Mouse (Mus musculus): ENCODE measurements around the gene AC124108.1. TPM values are rescaled to one million over a fixed set of nuclear protein-coding genes. Genes with fewer than 3 reads are reported as not detected.

The AC124108.1 gene
- polyA plus RNA-seq, 1 experiment from 2014 or later, result 3.6 TPM

- no peak for DNase-seq (ENCODE audit: low spot score)
- 78% methylated on average over 12 of the region's 13 CpGs for WGBS
- Histone ChIP-seq H3K36me3 (replicated peaks; ENCODE audit: control insufficient read depth, insufficient read depth) (no peaks in the 10 kb centered on the region), H3K4me1 (replicated peaks; ENCODE audit: control insufficient read depth, insufficient read depth, low read length) (peaks cover 16% of the 10 kb centered on the region), H3K9ac (no peak overlapping the region), H3K9me3 (ENCODE audit: control insufficient read depth, low read length) (no peaks in the 10 kb centered on the region), H3K27me3 (ENCODE audit: control insufficient read depth, insufficient read depth, low read length) (no peaks in the 10 kb centered on the region), H3K4me2 (replicated peaks) (no peak overlapping the region), H3K27ac (no peak overlapping the region), H3K4me3 (replicated peaks; ENCODE audit: low read length) (no peak overlapping the region)
- no peak for ATAC-seq (ENCODE audit: low FRiP score)
Observed at GRCm38 (mm10) chr1:132226297-132227080, 35.2 kb downstream of the AC124108.1 start.

GRCm38 (mm10) chr1:132229667-132230066 lies 38.4 kb downstream of the AC124108.1 start, which contains the start of gene Gm10188:
Gm10188 (minus strand) TSS chr1:132229767.
- no peaks in the 10 kb centered on the region for H3K27me3 ChIP-seq (ENCODE audit: control insufficient read depth, insufficient read depth, low read length)
- H3K36me3 ChIP-seq (replicated peaks; ENCODE audit: control insufficient read depth, insufficient read depth), result no peaks in the 10 kb centered on the region
- no peak within 1 kb of the TSS for H3K4me2 ChIP-seq (replicated peaks)
- H3K4me3 ChIP-seq (replicated peaks; ENCODE audit: low read length), result no peak within 1 kb of the TSS
- no peak for DNase-seq (ENCODE audit: low spot score)
- ATAC-seq (ENCODE audit: low FRiP score), result no peak
- no peak within 1 kb of the TSS for H3K27ac ChIP-seq
- H3K9me3 ChIP-seq (ENCODE audit: control insufficient read depth, low read length), result no peaks in the 10 kb centered on the region
- H3K4me1 ChIP-seq (replicated peaks; ENCODE audit: control insufficient read depth, insufficient read depth, low read length), result no peaks in the 10 kb centered on the region
- 82% methylated on average over 3 of the region's 3 CpGs for WGBS
- no peak within 1 kb of the TSS for H3K9ac ChIP-seq

DNA sequence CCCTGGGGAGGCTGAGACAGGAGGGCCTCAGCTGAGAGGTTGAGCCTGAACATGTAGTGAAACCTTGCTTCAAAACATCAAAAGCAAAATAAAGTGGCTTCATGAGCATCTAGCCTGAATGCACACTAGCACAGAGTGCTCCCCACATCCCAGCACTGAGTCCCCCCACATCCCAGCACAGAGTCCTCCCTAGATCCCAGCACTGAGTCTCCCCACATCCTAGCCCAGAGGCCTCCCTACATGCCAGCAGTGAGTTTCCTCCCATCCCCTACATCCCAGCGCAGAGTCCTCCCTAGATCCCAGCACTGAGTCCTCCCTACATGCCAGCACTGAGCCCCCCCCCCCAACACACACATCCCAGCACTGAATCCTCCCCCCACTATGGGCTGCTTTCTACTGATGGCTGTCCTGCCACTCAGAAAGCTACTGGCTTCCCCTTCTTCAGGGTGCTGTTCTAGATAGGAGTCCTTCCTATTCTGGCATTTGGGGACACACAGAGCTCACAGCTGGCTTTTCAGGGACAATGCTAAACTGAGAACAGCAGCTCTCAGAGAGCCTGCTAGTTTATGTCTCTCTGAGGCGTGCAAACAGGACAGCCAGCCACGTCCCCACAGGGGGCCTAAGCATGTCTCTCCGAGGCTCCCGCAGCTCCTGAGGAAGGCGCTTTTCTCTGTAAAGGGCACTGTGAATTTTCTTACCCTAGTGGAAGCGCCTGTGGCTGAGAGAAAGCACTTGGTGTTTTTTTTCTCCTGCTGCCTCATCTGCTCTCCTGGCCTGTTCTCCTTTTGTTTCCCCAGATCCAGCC lies 40.4 kb downstream of the AC124108.1 start:
- H3K4me1 ChIP-seq (replicated peaks; ENCODE audit: control insufficient read depth, insufficient read depth, low read length), result no peaks in the 10 kb centered on the region
- H3K9me3 ChIP-seq (ENCODE audit: control insufficient read depth, low read length), result no peaks in the 10 kb centered on the region
- H3K27ac ChIP-seq, result no peak overlapping the region
- no peaks in the 10 kb centered on the region for H3K27me3 ChIP-seq (ENCODE audit: control insufficient read depth, insufficient read depth, low read length)
- H3K4me3 ChIP-seq (replicated peaks; ENCODE audit: low read length), result no peak overlapping the region
- no peak overlapping the region for H3K4me2 ChIP-seq (replicated peaks)
- DNase-seq (ENCODE audit: low spot score) (no peak), ATAC-seq (ENCODE audit: low FRiP score) (no peak)
- H3K9ac ChIP-seq, result no peak overlapping the region
- no peaks in the 10 kb centered on the region for H3K36me3 ChIP-seq (replicated peaks; ENCODE audit: control insufficient read depth, insufficient read depth)
- 31% methylated on average over 7 of the region's 7 CpGs for WGBS

- H3K9ac ChIP-seq, result no peak overlapping the region
- H3K4me3 ChIP-seq (replicated peaks; ENCODE audit: low read length), result no peak overlapping the region
- ATAC-seq (ENCODE audit: low FRiP score) (no peak), DNase-seq (ENCODE audit: low spot score) (no peak)
- no peaks in the 10 kb centered on the region for H3K9me3 ChIP-seq (ENCODE audit: control insufficient read depth, low read length)
- no peaks in the 10 kb centered on the region for H3K36me3 ChIP-seq (replicated peaks; ENCODE audit: control insufficient read depth, insufficient read depth)
- H3K27me3 ChIP-seq (ENCODE audit: control insufficient read depth, insufficient read depth, low read length), result no peaks in the 10 kb centered on the region
- no peaks in the 10 kb centered on the region for H3K4me1 ChIP-seq (replicated peaks; ENCODE audit: control insufficient read depth, insufficient read depth, low read length)
- H3K4me2 ChIP-seq (replicated peaks), result no peak overlapping the region
- 23% methylated on average over 12 of the region's 12 CpGs for WGBS
- no peak overlapping the region for H3K27ac ChIP-seq
Observed at GRCm38 (mm10) chr1:132233566-132233965, 42.3 kb downstream of the AC124108.1 start.

DNA sequence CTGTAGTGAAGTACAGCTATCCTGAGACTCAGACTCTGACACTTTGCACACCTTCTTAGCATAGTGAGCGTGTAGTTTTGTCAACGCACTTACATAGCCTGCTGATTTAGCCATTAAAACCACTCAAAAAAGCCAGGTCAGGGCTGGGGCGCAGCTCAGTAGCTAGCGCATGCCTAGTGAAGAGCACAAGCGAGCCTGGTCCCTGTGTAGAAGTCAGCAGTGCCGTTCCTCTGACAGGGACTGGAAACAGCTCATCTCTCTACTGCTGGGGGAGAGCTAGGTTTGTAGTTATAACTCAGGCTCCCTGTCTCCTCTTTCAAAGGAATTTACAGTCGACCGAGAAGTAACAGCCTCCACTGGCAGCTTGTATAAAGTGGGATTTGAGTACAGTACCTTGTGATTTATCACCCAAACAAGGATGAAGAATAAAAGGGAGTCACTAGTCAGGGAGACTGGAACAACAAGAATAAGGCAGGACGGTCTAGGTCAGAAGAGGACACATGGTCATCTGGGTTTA lies 43.6 kb downstream of the AC124108.1 start:
- DNase-seq (ENCODE audit: low spot score) (no peak), ATAC-seq (ENCODE audit: low FRiP score) (no peak)
- Histone ChIP-seq H3K9me3 (ENCODE audit: control insufficient read depth, low read length) (no peaks in the 10 kb centered on the region), H3K36me3 (replicated peaks; ENCODE audit: control insufficient read depth, insufficient read depth) (no peaks in the 10 kb centered on the region), H3K4me3 (replicated peaks; ENCODE audit: low read length) (no peak overlapping the region), H3K4me1 (replicated peaks; ENCODE audit: control insufficient read depth, insufficient read depth, low read length) (no peaks in the 10 kb centered on the region), H3K4me2 (replicated peaks) (no peak overlapping the region), H3K27ac (no peak overlapping the region), H3K9ac (no peak overlapping the region), H3K27me3 (ENCODE audit: control insufficient read depth, insufficient read depth, low read length) (no peaks in the 10 kb centered on the region)
- 75% methylated on average over 9 of the region's 9 CpGs for WGBS

DNA sequence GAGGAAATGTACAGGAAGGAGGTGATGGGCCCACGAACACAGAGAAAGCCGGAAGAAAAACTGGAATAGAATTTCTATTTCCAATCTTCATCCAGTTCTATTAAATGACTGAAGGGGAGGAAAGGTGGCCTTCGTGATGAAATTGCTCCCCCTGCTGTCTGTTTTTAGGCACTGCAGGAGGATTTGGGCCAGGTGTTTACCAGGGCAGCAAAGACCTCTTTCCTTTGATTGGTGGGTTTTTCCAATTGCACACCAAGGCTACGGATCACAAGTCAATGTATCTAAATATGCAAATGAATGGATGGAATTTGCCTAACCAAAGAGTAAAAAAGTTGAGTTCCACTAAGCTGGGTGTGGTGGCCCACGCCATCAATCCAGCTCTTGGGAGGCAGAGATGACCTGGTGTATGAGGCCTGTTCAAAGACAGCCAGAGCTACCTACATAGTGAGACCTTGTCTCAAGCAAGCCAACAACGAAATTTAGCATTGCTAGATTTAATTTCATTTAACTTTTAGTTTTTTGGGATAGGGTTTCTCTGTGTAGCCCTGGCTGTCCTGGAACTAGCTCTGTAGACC lies 46.4 kb downstream of the AC124108.1 start:
- H3K9me3 ChIP-seq (ENCODE audit: control insufficient read depth, low read length), result no peaks in the 10 kb centered on the region
- ATAC-seq (ENCODE audit: low FRiP score) (no peak; the same call in 1 of the 2 replicates), DNase-seq (ENCODE audit: low spot score) (peak; percentile 85)
- no peak overlapping the region for H3K4me2 ChIP-seq (replicated peaks)
- WGBS, result 22% methylated on average over 6 of the region's 6 CpGs
- H3K27ac ChIP-seq, result no peak overlapping the region
- no peaks in the 10 kb centered on the region for H3K4me1 ChIP-seq (replicated peaks; ENCODE audit: control insufficient read depth, insufficient read depth, low read length)
- no peak overlapping the region for H3K4me3 ChIP-seq (replicated peaks; ENCODE audit: low read length)
- no peaks in the 10 kb centered on the region for H3K36me3 ChIP-seq (replicated peaks; ENCODE audit: control insufficient read depth, insufficient read depth)
- H3K27me3 ChIP-seq (ENCODE audit: control insufficient read depth, insufficient read depth, low read length), result no peaks in the 10 kb centered on the region
- no peak overlapping the region for H3K9ac ChIP-seq

GRCm38 (mm10) chr1:132245010-132245409 lies 53.8 kb downstream of the AC124108.1 start:
- no peaks in the 10 kb centered on the region for H3K27me3 ChIP-seq (ENCODE audit: control insufficient read depth, insufficient read depth, low read length)
- H3K36me3 ChIP-seq (replicated peaks; ENCODE audit: control insufficient read depth, insufficient read depth), result no peaks in the 10 kb centered on the region
- H3K27ac ChIP-seq, result no peak overlapping the region
- DNase-seq (ENCODE audit: low spot score) (no peak), ATAC-seq (ENCODE audit: low FRiP score) (no peak)
- no peaks in the 10 kb centered on the region for H3K9me3 ChIP-seq (ENCODE audit: control insufficient read depth, low read length)
- no peak overlapping the region for H3K9ac ChIP-seq
- no peaks in the 10 kb centered on the region for H3K4me1 ChIP-seq (replicated peaks; ENCODE audit: control insufficient read depth, insufficient read depth, low read length)
- no peak overlapping the region for H3K4me3 ChIP-seq (replicated peaks; ENCODE audit: low read length)
- no peak overlapping the region for H3K4me2 ChIP-seq (replicated peaks)
- 78% methylated on average over 5 of the region's 5 CpGs for WGBS

- Histone ChIP-seq H3K36me3 (replicated peaks; ENCODE audit: control insufficient read depth, insufficient read depth) (no peaks in the 10 kb centered on the region), H3K27me3 (ENCODE audit: control insufficient read depth, insufficient read depth, low read length) (no peaks in the 10 kb centered on the region), H3K27ac (no peak overlapping the region), H3K9ac (no peak overlapping the region), H3K9me3 (ENCODE audit: control insufficient read depth, low read length) (no peaks in the 10 kb centered on the region), H3K4me2 (replicated peaks) (no peak overlapping the region), H3K4me3 (replicated peaks; ENCODE audit: low read length) (no peak overlapping the region), H3K4me1 (replicated peaks; ENCODE audit: control insufficient read depth, insufficient read depth, low read length) (no peaks in the 10 kb centered on the region)
- ATAC-seq (ENCODE audit: low FRiP score), result no peak
- no peak for DNase-seq (ENCODE audit: low spot score)
- WGBS, result 70% methylated on average over 6 of the region's 6 CpGs
Observed at GRCm38 (mm10) chr1:132246137-132246536, 54.9 kb downstream of the AC124108.1 start.

- H3K4me3 ChIP-seq (replicated peaks; ENCODE audit: low read length), result no peak overlapping the region
- DNase-seq (ENCODE audit: low spot score) (no peak), ATAC-seq (ENCODE audit: low FRiP score) (no peak)
- no peak overlapping the region for H3K9ac ChIP-seq
- H3K4me2 ChIP-seq (replicated peaks), result no peak overlapping the region
- WGBS, result 91% methylated on average over 4 of the region's 4 CpGs
- H3K9me3 ChIP-seq (ENCODE audit: control insufficient read depth, low read length), result no peaks in the 10 kb centered on the region
- no peaks in the 10 kb centered on the region for H3K4me1 ChIP-seq (replicated peaks; ENCODE audit: control insufficient read depth, insufficient read depth, low read length)
- H3K27ac ChIP-seq, result no peak overlapping the region
- no peaks in the 10 kb centered on the region for H3K27me3 ChIP-seq (ENCODE audit: control insufficient read depth, insufficient read depth, low read length)
- no peaks in the 10 kb centered on the region for H3K36me3 ChIP-seq (replicated peaks; ENCODE audit: control insufficient read depth, insufficient read depth)
Observed at GRCm38 (mm10) chr1:132246641-132247040, 55.4 kb downstream of the AC124108.1 start.
